Mouse (Mus musculus): ENCODE data around the gene Olfr472.

GRCm38 (mm10) chr7:107954343-107954742 is 56.6 kb downstream of the Olfr472 start, which contains the start of gene Olfr474:
- no peak for TF ChIP-seq CTCF (IDR thresholded peaks at IDR 0.05; ENCODE audit: borderline replicate concordance, insufficient read depth, low read depth, low read length)
- TF ChIP-seq POLR2A (IDR thresholded peaks at IDR 0.05; ENCODE audit: borderline replicate concordance, insufficient read depth, low read length), result no peak
